Mouse (Mus musculus): Measurements from ENCODE around the gene Sowahc.

- TF ChIP-seq CTCF (IDR thresholded peaks at IDR 0.05; ENCODE audit: control insufficient read depth, insufficient read depth, low read length) = no peak
- TF ChIP-seq POLR2A (IDR thresholded peaks at IDR 0.05; ENCODE audit: borderline replicate concordance, control insufficient read depth, low read depth, low read length) = no peak
These were observed 39.9 kb downstream of the Sowahc start for GRCm38 (mm10) chr10:59261603-59262002.
